Mouse (Mus musculus) limb, embryonic 14.5 days (tissue): ENCODE data around the gene Klra10. TPM values are rescaled to one million over a fixed set of nuclear protein-coding genes. Genes with fewer than 3 reads are reported as not detected.
"Not testable (repeated sequence)": the region's sequence is repeated elsewhere in the genome, so short reads cannot be mapped to it uniquely, and the experiment has no call there.

Source experiments
- ATAC-seq: fragments of 200-750 bp; cut with Nextera tagmentation; 2 replicates; pipeline ENCODE4 v1.8.0; 2017; ENCODE audit warnings: low read depth, moderate number of reproducible peaks, moderate TSS enrichment; ENCODE audit not compliant: low FRiP score
- DNase-seq: peaks from one replicate; pipeline ENCODE4 v3.0.0-alpha.2; 2015; ENCODE audit warnings: low spot score
- H3K27ac ChIP-seq: fragments of 300-500 bp; sonication (generic); replicated peaks from 2 replicates; pipeline ENCODE4 v1.5.1; 2014; ENCODE audit warnings: low read depth, mild to moderate bottlenecking, low read length, moderate library complexity, mixed read lengths
- H3K27me3 ChIP-seq: fragments of 300-500 bp; sonication (generic); 2 replicates; pipeline ENCODE4 v1.6.1; 2014; ENCODE audit warnings: low read length, mixed read lengths; ENCODE audit not compliant: control insufficient read depth, insufficient read depth
- H3K36me3 ChIP-seq: fragments of 300-500 bp; sonication (generic); 2 replicates; pipeline ENCODE4 v1.6.1; 2014; ENCODE audit warnings: mild to moderate bottlenecking, low read length, moderate library complexity, mixed read lengths; ENCODE audit not compliant: control insufficient read depth, insufficient read depth
- H3K4me1 ChIP-seq: fragments of 300-500 bp; sonication (generic); 2 replicates; pipeline ENCODE4 v1.6.1; 2014; ENCODE audit warnings: antibody characterized with exemption, low read length, mixed read lengths; ENCODE audit not compliant: control insufficient read depth, insufficient read depth
- H3K4me2 ChIP-seq: fragments of 300-500 bp; sonication (generic); replicated peaks from 2 replicates; pipeline ENCODE4 v1.6.1; 2014; ENCODE audit warnings: low read depth, mild to moderate bottlenecking, low read length, moderate library complexity; ENCODE audit not compliant: severe bottlenecking
- H3K4me3 ChIP-seq: fragments of 300-500 bp; sonication (generic); replicated peaks from 2 replicates; pipeline ENCODE4 v1.5.1; 2014; ENCODE audit warnings: low read length
- H3K9ac ChIP-seq: fragments of 300-500 bp; sonication (generic); 2 replicates; pipeline ENCODE4 v1.6.1; 2014; ENCODE audit warnings: mild to moderate bottlenecking, low read depth, low read length, moderate library complexity; ENCODE audit not compliant: severe bottlenecking
- H3K9me3 ChIP-seq: fragments of 300-500 bp; sonication (generic); 2 replicates; pipeline ENCODE4 v1.6.1; 2016; ENCODE audit warnings: low read length; ENCODE audit not compliant: control insufficient read depth
- POLR2A ChIP-seq: fragments of 200-500 bp; IDR thresholded peaks from 2 replicates; pipeline ENCODE4 v1.8.0; 2012; ENCODE audit warnings: inconsistent platforms, mild to moderate bottlenecking, moderate library complexity, borderline replicate concordance; ENCODE audit not compliant: insufficient read depth, insufficient read length; ENCODE audit errors: extremely low read depth
- WGBS: fragments of 180-500 bp; shearing (Covaris S2); extraction: QIAGEN DNeasy Blood & Tissue Kit; methylation state at CpG from one replicate; pipeline ENCODE4 v1.1.7; 2014; 5-methylcytosine and 5-hydroxymethylcytosine counted together
- polyA plus RNA-seq, 2 experiments: library from polyadenylated mRNA; depleted of rRNA in 1 of 2; stranded (reverse) in 1 of 2; unstranded in 1 of 2; fragments of >200 nt; fragmentation: Nextera tagmentation in 1 of 2; extraction: Ambion mirVana in 1 of 2; gene quantifications; 2 replicates each; pipeline versions ENCODE4 v1.2.1 to v1.2.3; 2012 to 2014

Klra10 gene
- polyA plus RNA-seq (2012; rRNA removed) (not detected in 2 replicates), polyA plus RNA-seq (2014; fragmentation: Nextera tagmentation; extraction: Ambion mirVana) (not detected in 2 replicates)

DNA sequence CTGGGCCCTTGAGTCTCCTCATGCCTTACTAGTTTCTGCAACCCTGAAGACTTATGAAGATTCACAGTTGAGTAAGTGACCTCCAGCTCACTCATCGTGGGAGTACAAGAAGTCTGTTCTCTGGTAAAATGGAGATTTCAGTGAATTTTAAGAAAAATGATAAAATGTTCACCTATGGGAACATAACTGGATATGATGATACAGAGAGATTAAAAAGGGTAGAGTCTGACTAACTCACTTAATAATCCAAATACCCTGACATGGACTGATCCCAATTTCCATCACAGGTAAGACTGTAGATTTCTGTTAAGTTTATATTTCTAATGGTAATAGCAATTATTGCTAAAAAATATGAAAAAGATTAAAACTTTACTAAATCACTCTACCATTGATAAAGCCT is at the start of gene Klra10:
TSS of gene Klra10 (minus strand) at position 101 of the 400 bp plus-strand sequence.
- DNase-seq, H3K4me2 ChIP-seq, ATAC-seq, H3K27ac ChIP-seq, H3K36me3 ChIP-seq, H3K27me3 ChIP-seq, H3K9ac ChIP-seq, H3K4me3 ChIP-seq, H3K4me1 ChIP-seq, H3K9me3 ChIP-seq: not testable (repeated sequence)
- WGBS, result 80% methylated on average over 1 of the region's 1 CpGs

GRCm38 (mm10) chr6:130287984-130288649 is 6.4 kb upstream of the Klra10 start:
- no peak overlapping the region for H3K4me3 ChIP-seq
- no peak overlapping the region for H3K4me2 ChIP-seq
- DNase-seq (no peak), ATAC-seq (no peak)
- no peaks in the 10 kb centered on the region for H3K9me3 ChIP-seq
- H3K4me1 ChIP-seq, result no peaks in the 10 kb centered on the region
- H3K36me3 ChIP-seq, result no peaks in the 10 kb centered on the region
- no peaks in the 10 kb centered on the region for H3K27me3 ChIP-seq
- no peak overlapping the region for H3K27ac ChIP-seq
- no peak for TF ChIP-seq POLR2A
- no peak overlapping the region for H3K9ac ChIP-seq

DNA sequence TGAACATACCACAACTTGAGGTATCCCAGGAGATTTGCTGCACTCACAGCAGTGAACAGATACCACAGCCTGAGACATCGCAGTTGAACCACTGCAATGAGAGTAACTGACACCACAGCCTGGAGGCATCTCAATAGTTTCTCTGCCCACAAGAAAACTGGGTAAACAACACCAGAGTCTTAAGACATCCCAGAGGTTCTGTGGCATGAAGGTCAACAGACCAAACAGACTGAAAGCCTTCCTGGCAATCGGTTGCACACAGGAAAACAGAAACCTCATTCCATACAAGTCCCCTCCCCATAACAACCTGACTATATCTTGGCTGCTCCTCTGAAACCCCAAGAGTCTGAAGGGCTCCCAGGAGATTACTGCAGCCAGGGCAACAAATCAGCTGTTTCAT is 26.4 kb downstream of the Klra10 start:
- Histone ChIP-seq H3K4me3 (no peak overlapping the region), H3K27ac (no peak overlapping the region), H3K9ac (no peak overlapping the region), H3K9me3 (peaks cover 10% of the 10 kb centered on the region; the same call in 1 of the 2 replicates), H3K4me2 (no peak overlapping the region), H3K27me3 (no peaks in the 10 kb centered on the region), H3K4me1 (no peaks in the 10 kb centered on the region), H3K36me3 (no peaks in the 10 kb centered on the region)
- ATAC-seq (no peak), DNase-seq (no peak)
- WGBS, result 91% methylated on average over 2 of the region's 2 CpGs
- TF ChIP-seq POLR2A, result no peak

DNA sequence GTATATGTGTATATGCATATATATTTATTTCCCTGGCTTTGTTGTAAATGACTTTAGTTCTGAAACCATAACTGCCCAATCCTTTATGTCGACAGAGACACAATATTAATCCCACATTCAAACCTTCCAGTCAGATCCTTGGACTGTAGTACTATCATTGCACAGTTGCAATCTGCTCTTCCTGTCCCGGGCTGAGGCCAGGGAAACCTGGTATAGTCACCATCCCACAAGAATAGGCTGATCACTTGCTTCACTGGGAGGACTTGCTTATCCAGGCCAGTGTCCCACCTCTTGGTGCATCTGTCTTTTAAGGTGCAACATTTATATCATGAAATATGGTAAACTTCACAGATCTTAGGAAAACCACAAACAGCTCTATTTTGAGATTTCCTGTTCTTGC is 44.2 kb downstream of the Klra10 start:
- peaks cover 4% of the 10 kb centered on the region; the same call in 1 of the 2 replicates for H3K9me3 ChIP-seq
- H3K9ac ChIP-seq, result no peak overlapping the region
- no peak overlapping the region for H3K4me3 ChIP-seq
- H3K4me2 ChIP-seq, result no peak overlapping the region
- WGBS, result 64% methylated on average over 2 of the region's 2 CpGs
- no peaks in the 10 kb centered on the region for H3K36me3 ChIP-seq
- TF ChIP-seq POLR2A, result no peak
- DNase-seq, result no peak
- no peak for ATAC-seq
- no peaks in the 10 kb centered on the region for H3K4me1 ChIP-seq
- H3K27ac ChIP-seq, result no peak overlapping the region
- H3K27me3 ChIP-seq, result no peaks in the 10 kb centered on the region

DNA sequence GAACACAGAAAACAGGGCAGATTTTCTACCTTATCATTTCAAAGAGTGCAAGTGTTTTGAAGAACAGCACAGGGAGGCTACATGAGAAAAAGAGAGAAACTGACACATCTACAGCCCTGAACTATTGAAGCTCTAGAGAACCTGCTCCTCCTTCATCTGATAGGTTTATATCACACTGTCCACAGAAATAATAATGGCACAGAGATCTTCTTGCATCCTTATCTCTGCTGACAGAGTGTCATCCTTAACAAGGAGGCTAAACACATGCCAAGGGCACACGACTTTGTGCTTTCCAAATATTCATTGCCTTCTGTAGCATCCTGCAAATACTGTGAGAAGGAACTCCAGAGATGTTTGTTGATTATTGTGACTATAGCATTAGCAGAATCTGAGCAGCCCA is 45.1 kb downstream of the Klra10 start:
- Histone ChIP-seq H3K9me3 (peaks cover 4% of the 10 kb centered on the region; the same call in 1 of the 2 replicates), H3K9ac (no peak overlapping the region), H3K4me2 (no peak overlapping the region), H3K27me3 (no peaks in the 10 kb centered on the region), H3K4me3 (no peak overlapping the region), H3K4me1 (no peaks in the 10 kb centered on the region), H3K36me3 (no peaks in the 10 kb centered on the region), H3K27ac (no peak overlapping the region)
- DNase-seq (no peak), ATAC-seq (no peak)
- WGBS, result 55% methylated on average over 1 of the region's 1 CpGs
- TF ChIP-seq POLR2A, result no peak

DNA sequence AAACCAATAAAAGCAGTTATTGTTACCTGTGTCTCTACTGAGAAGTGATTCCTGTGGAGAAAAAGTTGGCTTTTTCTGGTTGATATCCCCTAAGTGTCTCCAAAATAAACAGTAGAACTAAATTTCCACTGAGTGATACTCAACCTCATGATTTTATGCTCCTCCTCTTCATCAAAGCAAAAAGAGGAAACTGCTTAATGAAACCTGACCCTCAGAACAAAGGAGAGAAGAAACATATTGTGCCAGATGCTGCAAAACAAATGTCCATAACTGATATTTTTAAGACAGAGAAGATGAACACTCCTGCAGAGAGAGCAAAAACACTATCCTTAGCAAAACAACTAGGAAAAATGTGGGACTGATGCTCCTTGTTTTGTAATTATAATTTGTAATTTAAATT is 48.5 kb downstream of the Klra10 start, which contains the start of gene Klra7:
TSS of gene Klra7 (minus strand) at position 101 of the 400 bp plus-strand sequence.
- ATAC-seq (no peak), DNase-seq (no peak)
- no peaks in the 10 kb centered on the region for H3K9me3 ChIP-seq
- no peak for TF ChIP-seq POLR2A
- no peaks in the 10 kb centered on the region for H3K36me3 ChIP-seq
- H3K27me3 ChIP-seq, result no peaks in the 10 kb centered on the region
- H3K27ac ChIP-seq, result no peak within 1 kb of the TSS
- no peak within 1 kb of the TSS for H3K4me2 ChIP-seq
- H3K4me1 ChIP-seq, result no peaks in the 10 kb centered on the region
- H3K9ac ChIP-seq, result no peak within 1 kb of the TSS
- H3K4me3 ChIP-seq, result no peak within 1 kb of the TSS

Other genes starting within 250 kb of the Klra10 start
- gene Klra4, start 214.7 kb downstream of the Klra10 start, polyA plus RNA-seq (2012; rRNA removed), result not detected in 2 replicates
- gene Klra4, start 214.7 kb downstream of the Klra10 start, polyA plus RNA-seq (2014; fragmentation: Nextera tagmentation; extraction: Ambion mirVana), result not detected in 2 replicates
- gene Klra8, start 152.0 kb downstream of the Klra10 start, polyA plus RNA-seq (2012; rRNA removed), result not detected in 2 replicates
- gene Klra8, start 152.0 kb downstream of the Klra10 start, polyA plus RNA-seq (2014; fragmentation: Nextera tagmentation; extraction: Ambion mirVana), result not detected in 2 replicates
- gene Klra9, start 88.8 kb downstream of the Klra10 start, polyA plus RNA-seq (2012; rRNA removed), result not detected in 2 replicates
- not detected in 2 replicates for gene Klra9, start 88.8 kb downstream of the Klra10 start, polyA plus RNA-seq (2014; fragmentation: Nextera tagmentation; extraction: Ambion mirVana)
- not detected in 2 replicates for gene Klra7, start 48.6 kb downstream of the Klra10 start, polyA plus RNA-seq (2012; rRNA removed)
- gene Klra7, start 48.6 kb downstream of the Klra10 start, polyA plus RNA-seq (2014; fragmentation: Nextera tagmentation; extraction: Ambion mirVana), result not detected in 2 replicates
- gene Klra3, start 55.6 kb upstream of the Klra10 start, polyA plus RNA-seq (2012; rRNA removed), result not detected in 2 replicates
- not detected in 2 replicates for gene Klra3, start 55.6 kb upstream of the Klra10 start, polyA plus RNA-seq (2014; fragmentation: Nextera tagmentation; extraction: Ambion mirVana)
- gene Klra1, start 104.9 kb upstream of the Klra10 start, polyA plus RNA-seq (2012; rRNA removed), result not detected in 2 replicates
- not detected in 2 replicates for gene Klra1, start 104.9 kb upstream of the Klra10 start, polyA plus RNA-seq (2014; fragmentation: Nextera tagmentation; extraction: Ambion mirVana)